Mouse (Mus musculus): ENCODE data around the gene Decr2. TPM values are rescaled to one million over a fixed set of nuclear protein-coding genes. Genes with fewer than 3 reads are reported as not detected.
"Not testable (repeated sequence)": the region's sequence is repeated elsewhere in the genome, so short reads cannot be mapped to it uniquely, and the experiment has no call there.

Gene Decr2
- polyA plus RNA-seq, 1 experiment: 10.0 TPM

DNA sequence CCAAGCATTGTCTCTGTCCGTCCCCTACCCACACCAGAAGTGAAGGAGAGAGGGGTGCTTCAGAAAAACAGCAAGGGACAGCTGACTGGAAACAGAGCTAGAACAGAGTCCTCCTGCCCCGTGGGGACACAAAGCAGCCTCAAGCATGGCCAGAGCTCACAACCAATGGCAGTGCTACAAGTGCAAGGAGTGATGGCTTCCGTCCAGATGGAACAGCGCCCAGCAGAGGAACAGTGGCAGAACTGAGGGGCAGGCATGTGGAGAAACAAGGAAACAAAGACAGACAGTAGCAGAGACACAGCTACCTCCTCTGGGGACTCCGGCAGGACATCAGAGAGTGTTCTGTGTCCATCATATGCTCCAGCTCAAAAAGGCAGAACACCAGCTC is 46.9 kb downstream of the Decr2 start:
- 91% methylated on average over 5 of the region's 5 CpGs for WGBS
- no peak overlapping the region for H3K27ac ChIP-seq (ENCODE audit: control insufficient read depth, insufficient read depth, low read length)
- no peak overlapping the region for H3K4me3 ChIP-seq (ENCODE audit: control insufficient read depth, insufficient read depth, low read length)
- TF ChIP-seq POLR2A (IDR thresholded peaks at IDR 0.05; ENCODE audit: control insufficient read depth, extremely low read depth, insufficient read depth, low read length, poor library complexity): no peak
- TF ChIP-seq CTCF (IDR thresholded peaks at IDR 0.05; ENCODE audit: borderline replicate concordance, control insufficient read depth, extremely low read depth, insufficient read depth, low read length, poor library complexity): no peak
- DNase-seq: no peak
- H3K27me3 ChIP-seq (ENCODE audit: control insufficient read depth, insufficient read depth, low read length): no peaks in the 10 kb centered on the region
- H3K36me3 ChIP-seq (ENCODE audit: control insufficient read depth, insufficient read depth, low read length): no peaks in the 10 kb centered on the region
- H3K4me1 ChIP-seq (replicated peaks; ENCODE audit: control insufficient read depth, insufficient read depth, low read length): peaks cover 3% of the 10 kb centered on the region

GRCm38 (mm10) chr17:26042599-26043248 is 47.4 kb downstream of the Decr2 start:
- no peaks in the 10 kb centered on the region for H3K27me3 ChIP-seq (ENCODE audit: control insufficient read depth, insufficient read depth, low read length)
- H3K4me3 ChIP-seq (ENCODE audit: control insufficient read depth, insufficient read depth, low read length): no peak overlapping the region
- TF ChIP-seq POLR2A (IDR thresholded peaks at IDR 0.05; ENCODE audit: control insufficient read depth, extremely low read depth, insufficient read depth, low read length, poor library complexity) (no peak), CTCF (IDR thresholded peaks at IDR 0.05; ENCODE audit: borderline replicate concordance, control insufficient read depth, extremely low read depth, insufficient read depth, low read length, poor library complexity) (no peak)
- no peaks in the 10 kb centered on the region for H3K36me3 ChIP-seq (ENCODE audit: control insufficient read depth, insufficient read depth, low read length)
- no peak for DNase-seq
- H3K4me1 ChIP-seq (replicated peaks; ENCODE audit: control insufficient read depth, insufficient read depth, low read length): no peaks in the 10 kb centered on the region
- no peak overlapping the region for H3K27ac ChIP-seq (ENCODE audit: control insufficient read depth, insufficient read depth, low read length)
- 96% methylated on average over 13 of the region's 13 CpGs for WGBS

DNA sequence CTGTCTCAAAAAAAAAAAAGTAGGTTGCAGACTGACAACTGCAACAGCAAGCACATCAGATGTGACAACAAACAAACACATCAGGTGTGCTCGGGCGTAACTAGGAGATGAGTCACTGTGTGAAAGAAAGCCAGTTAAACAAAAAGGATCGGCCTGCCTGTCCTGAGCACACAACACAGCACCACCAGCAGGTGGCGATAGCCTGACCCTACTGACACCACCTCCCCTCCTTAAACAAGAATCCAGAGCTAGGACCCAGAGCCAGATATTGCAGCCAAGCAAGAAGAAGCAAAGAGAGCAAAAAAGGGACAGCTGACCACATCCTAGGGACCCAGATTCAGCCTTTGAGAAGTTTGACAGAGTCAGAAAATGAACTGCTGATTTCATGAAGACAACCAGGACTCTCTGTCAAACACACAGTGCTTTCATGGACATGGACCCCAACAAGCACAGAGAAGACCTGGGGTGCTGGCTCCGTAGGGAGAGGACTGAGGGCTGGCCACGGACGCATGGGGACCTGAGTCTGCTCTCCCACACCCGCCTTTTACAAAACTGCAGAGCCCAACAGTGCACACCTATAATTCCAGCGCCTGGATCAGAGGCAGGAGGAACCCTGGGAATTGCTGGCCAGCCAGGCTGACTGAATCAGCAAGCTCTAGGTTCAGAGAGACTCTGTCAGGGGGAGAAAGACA is 48.9 kb downstream of the Decr2 start:
- DNase-seq: peak; percentile 52
- Histone ChIP-seq H3K36me3 (ENCODE audit: control insufficient read depth, insufficient read depth, low read length) (no peaks in the 10 kb centered on the region), H3K4me1 (replicated peaks; ENCODE audit: control insufficient read depth, insufficient read depth, low read length) (no peaks in the 10 kb centered on the region), H3K4me3 (ENCODE audit: control insufficient read depth, insufficient read depth, low read length) (no peak overlapping the region), H3K27ac (ENCODE audit: control insufficient read depth, insufficient read depth, low read length) (no peak overlapping the region), H3K27me3 (ENCODE audit: control insufficient read depth, insufficient read depth, low read length) (no peaks in the 10 kb centered on the region)
- TF ChIP-seq POLR2A (IDR thresholded peaks at IDR 0.05; ENCODE audit: control insufficient read depth, extremely low read depth, insufficient read depth, low read length, poor library complexity) (no peak), CTCF (IDR thresholded peaks at IDR 0.05; ENCODE audit: borderline replicate concordance, control insufficient read depth, extremely low read depth, insufficient read depth, low read length, poor library complexity) (peak; percentile 71; the same call in 1 of the 2 replicates)
- WGBS: 56% methylated on average over 9 of the region's 9 CpGs

- not testable (repeated sequence) for H3K36me3 ChIP-seq (ENCODE audit: control insufficient read depth, insufficient read depth, low read length); H3K4me1 ChIP-seq (replicated peaks; ENCODE audit: control insufficient read depth, insufficient read depth, low read length); H3K27me3 ChIP-seq (ENCODE audit: control insufficient read depth, insufficient read depth, low read length); H3K27ac ChIP-seq (ENCODE audit: control insufficient read depth, insufficient read depth, low read length); H3K4me3 ChIP-seq (ENCODE audit: control insufficient read depth, insufficient read depth, low read length); DNase-seq
- 92% methylated on average over 8 of the region's 8 CpGs for WGBS
Measured at GRCm38 (mm10) chr17:26040711-26041110, 49.4 kb downstream of the Decr2 start.

- H3K27ac ChIP-seq (ENCODE audit: control insufficient read depth, insufficient read depth, low read length): no peak overlapping the region
- H3K4me1 ChIP-seq (replicated peaks; ENCODE audit: control insufficient read depth, insufficient read depth, low read length): no peaks in the 10 kb centered on the region
- H3K4me3 ChIP-seq (ENCODE audit: control insufficient read depth, insufficient read depth, low read length): no peak overlapping the region
- TF ChIP-seq POLR2A (IDR thresholded peaks at IDR 0.05; ENCODE audit: control insufficient read depth, extremely low read depth, insufficient read depth, low read length, poor library complexity): no peak
- TF ChIP-seq CTCF (IDR thresholded peaks at IDR 0.05; ENCODE audit: borderline replicate concordance, control insufficient read depth, extremely low read depth, insufficient read depth, low read length, poor library complexity): no peak
- H3K27me3 ChIP-seq (ENCODE audit: control insufficient read depth, insufficient read depth, low read length): no peaks in the 10 kb centered on the region
- no peak for DNase-seq
- WGBS: 96% methylated on average over 6 of the region's 6 CpGs
- no peaks in the 10 kb centered on the region for H3K36me3 ChIP-seq (ENCODE audit: control insufficient read depth, insufficient read depth, low read length)
Measured at GRCm38 (mm10) chr17:26032037-26032436, 58.1 kb downstream of the Decr2 start.

DNA sequence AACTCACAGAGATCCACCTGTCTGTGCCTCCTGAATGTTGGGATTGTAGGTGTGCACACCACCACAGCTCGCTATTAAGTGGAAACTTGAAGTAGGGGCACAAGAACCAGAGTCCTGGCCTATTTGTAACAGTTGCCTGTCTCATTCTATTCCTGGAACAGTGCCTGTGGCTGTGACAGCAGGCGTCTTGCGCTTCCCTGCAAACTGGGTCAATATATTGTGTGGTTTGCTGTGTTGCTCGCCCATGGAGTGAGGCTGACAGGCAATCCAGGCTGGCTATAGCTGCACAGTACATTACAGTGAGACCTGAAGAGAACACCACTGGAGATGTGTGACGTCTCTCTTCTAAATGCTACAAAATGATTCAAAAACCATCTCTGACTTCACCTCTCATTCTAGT is 58.6 kb downstream of the Decr2 start:
- Histone ChIP-seq H3K27me3 (ENCODE audit: control insufficient read depth, insufficient read depth, low read length) (no peaks in the 10 kb centered on the region), H3K4me1 (replicated peaks; ENCODE audit: control insufficient read depth, insufficient read depth, low read length) (no peaks in the 10 kb centered on the region), H3K4me3 (ENCODE audit: control insufficient read depth, insufficient read depth, low read length) (no peak overlapping the region), H3K27ac (ENCODE audit: control insufficient read depth, insufficient read depth, low read length) (no peak overlapping the region), H3K36me3 (ENCODE audit: control insufficient read depth, insufficient read depth, low read length) (no peaks in the 10 kb centered on the region)
- DNase-seq: no peak
- WGBS: 94% methylated on average over 5 of the region's 5 CpGs
- no peak for TF ChIP-seq CTCF (IDR thresholded peaks at IDR 0.05; ENCODE audit: borderline replicate concordance, control insufficient read depth, extremely low read depth, insufficient read depth, low read length, poor library complexity)
- TF ChIP-seq POLR2A (IDR thresholded peaks at IDR 0.05; ENCODE audit: control insufficient read depth, extremely low read depth, insufficient read depth, low read length, poor library complexity): no peak

Other genes with a start within 250 kb of the Decr2 start
- gene Gm20683, start 248.6 kb downstream of the Decr2 start, polyA plus RNA-seq (2012; rRNA removed): 125 and 126 TPM in 2 replicates
- gene Rhot2, start 245.5 kb downstream of the Decr2 start, polyA plus RNA-seq (2012; rRNA removed): 192 and 206 TPM in 2 replicates
- gene Wdr90, start 228.8 kb downstream of the Decr2 start, polyA plus RNA-seq (2012; rRNA removed): 107 and 133 TPM in 2 replicates
- 52.1 and 54.6 TPM in 2 replicates for gene Mcrip2, start 221.6 kb downstream of the Decr2 start, polyA plus RNA-seq (2012; rRNA removed)
- gene Mettl26, start 215.3 kb downstream of the Decr2 start, polyA plus RNA-seq (2012; rRNA removed): 77.3 and 82.3 TPM in 2 replicates
- 2.9 and 3.7 TPM in 2 replicates for gene Wfikkn1, start 209.5 kb downstream of the Decr2 start, polyA plus RNA-seq (2012; rRNA removed)
- 43.5 and 57.6 TPM in 2 replicates for gene Rab40c, start 170.6 kb downstream of the Decr2 start, polyA plus RNA-seq (2012; rRNA removed)
- gene Pigq, start 145.4 kb downstream of the Decr2 start, polyA plus RNA-seq (2012; rRNA removed): 133 and 134 TPM in 2 replicates
- gene Nhlrc4, start 145.4 kb downstream of the Decr2 start, polyA plus RNA-seq (2012; rRNA removed): 0.51 and 0.62 TPM in 2 replicates
- gene A930017K11Rik, start 137.8 kb downstream of the Decr2 start, polyA plus RNA-seq (2012; rRNA removed): 0.06 and 0.19 TPM in 2 replicates
- 80.7 and 82.6 TPM in 2 replicates for gene Capn15, start 104.5 kb downstream of the Decr2 start, polyA plus RNA-seq (2012; rRNA removed)
- 25.2 and 26.2 TPM in 2 replicates for gene Rab11fip3, start 20.8 kb downstream of the Decr2 start, polyA plus RNA-seq (2012; rRNA removed)
- 30.9 and 33.1 TPM in 2 replicates for gene Nme4, start 5.3 kb upstream of the Decr2 start, polyA plus RNA-seq (2012; rRNA removed)
- 38.2 and 43.2 TPM in 2 replicates for gene Tmem8, start 23.0 kb upstream of the Decr2 start, polyA plus RNA-seq (2012; rRNA removed)
- 80.0 and 82.6 TPM in 2 replicates for gene Mrpl28, start 33.2 kb upstream of the Decr2 start, polyA plus RNA-seq (2012; rRNA removed)
- 38.0 and 40.1 TPM in 2 replicates for gene Axin1, start 48.4 kb upstream of the Decr2 start, polyA plus RNA-seq (2012; rRNA removed)
- gene Pdia2, start 108.8 kb upstream of the Decr2 start, polyA plus RNA-seq (2012; rRNA removed): not detected in 2 replicates
- gene Rgs11, start 112.6 kb upstream of the Decr2 start, polyA plus RNA-seq (2012; rRNA removed): 9.2 and 10.6 TPM in 2 replicates
- gene Arhgdig, start 117.4 kb upstream of the Decr2 start, polyA plus RNA-seq (2012; rRNA removed): 0.77 and 1.0 TPM in 2 replicates
- 18.9 and 24.3 TPM in 2 replicates for gene Fam234a, start 153.9 kb upstream of the Decr2 start, polyA plus RNA-seq (2012; rRNA removed)
- gene Luc7l, start 162.6 kb upstream of the Decr2 start, polyA plus RNA-seq (2012; rRNA removed): 36.7 and 38.8 TPM in 2 replicates

All from thymus, adult 2 months (tissue).